In the genomic region with DNA sequence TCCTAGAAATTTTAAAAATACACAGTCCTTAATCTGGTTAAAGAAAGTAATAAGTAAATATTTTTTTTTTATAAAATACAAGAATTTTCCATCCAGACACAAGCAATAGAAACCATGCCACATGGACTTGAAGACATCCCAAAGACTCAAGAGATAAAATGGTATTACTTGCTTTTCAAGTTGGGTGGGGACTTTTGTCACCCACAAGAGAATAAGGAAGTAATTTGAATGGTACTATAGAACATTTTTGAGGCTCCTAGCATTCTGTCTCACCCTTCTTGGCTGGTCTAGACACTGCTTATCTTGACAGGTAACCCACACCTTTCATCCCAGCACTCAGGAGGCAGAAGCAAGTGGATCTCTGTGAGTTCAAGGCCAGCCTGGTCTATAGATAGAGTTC, we compare ENCODE assay signal across 22 mouse cellular contexts. TPM values are rescaled to one million over a fixed set of nuclear protein-coding genes. Genes with fewer than 3 reads are reported as not detected.
DNase-seq lines count a peak whose midpoint lies in the region; TF ChIP-seq lines count a peak whose summit lies in the region.
"Had no signal": no experiment of that assay in that cellular context is flagged by ENCODE, and none has a peak within 500 bp of the region (broad histone marks: within the 10 kb centered on the region; RNA-seq: fewer than 3 reads in every experiment).

No protein-coding gene starts in this region.

- no peak for TF ChIP-seq CTCF in MEL (IDR thresholded peaks at IDR 0.05 in 2 of 3, conservative IDR thresholded peaks at IDR 0.05 in 1 of 3; ENCODE audit: control insufficient read depth in 1 of 3, insufficient read depth in 1 of 3, low read depth in 2 of 3, low read length in 3 of 3, poor library complexity in 1 of 3, severe bottlenecking in 1 of 3)

- no peak overlapping the region for H3K9ac ChIP-seq in MEL (ENCODE audit: control insufficient read depth, low read depth, low read length, poor library complexity, severe bottlenecking)
- H3K9ac ChIP-seq: embryonic facial prominence, embryonic 13.5 days; embryonic facial prominence, embryonic 15.5 days; forebrain, embryonic 12.5 days had no signal

- TF ChIP-seq EP300 in MEL (IDR thresholded peaks at IDR 0.05; ENCODE audit: low read depth in 1 of 2, low read length in 2 of 2), result peak in 1 of 2 experiments; percentile 50; a peak in 1 of 4 replicates

- H3K4me3 ChIP-seq in MEL (ENCODE audit: control insufficient read depth in 1 of 2, insufficient read depth in 1 of 2, low read depth in 2 of 2, low read length in 2 of 2), result no peak overlapping the region
- H3K4me3 ChIP-seq: embryonic facial prominence, embryonic 13.5 days; embryonic facial prominence, embryonic 15.5 days; erythroblast, embryonic 14.5 days; forebrain, embryonic 10.5 days; forebrain, embryonic 12.5 days had no signal

- peaks cover 19 to 21% of the 10 kb centered on the region in 2 experiments for H3K4me1 ChIP-seq in MEL (ENCODE audit: control insufficient read depth in 1 of 2, insufficient read depth in 2 of 2, low read length in 2 of 2)
- H3K4me1 ChIP-seq: embryonic facial prominence, embryonic 13.5 days; embryonic facial prominence, embryonic 15.5 days; forebrain, embryonic 10.5 days; forebrain, embryonic 12.5 days had no signal

- no peak overlapping the region for H3K27ac ChIP-seq in MEL (ENCODE audit: control insufficient read depth, low read depth, low read length)
- H3K27ac ChIP-seq: embryonic facial prominence, embryonic 13.5 days; embryonic facial prominence, embryonic 15.5 days; forebrain, embryonic 10.5 days; forebrain, embryonic 12.5 days had no signal

- H3K79me2 ChIP-seq in MEL (ENCODE audit: control insufficient read depth, insufficient read depth, low read length, poor library complexity), result no peaks in the 10 kb centered on the region

- H3K9me3 ChIP-seq in MEL (replicated peaks; ENCODE audit: insufficient read depth, low read length), result no peaks in the 10 kb centered on the region
- H3K9me3 ChIP-seq: embryonic facial prominence, embryonic 13.5 days; embryonic facial prominence, embryonic 15.5 days; forebrain, embryonic 10.5 days; forebrain, embryonic 12.5 days; G1E had no signal

- peaks cover 0 to 26% of the 10 kb centered on the region in 2 experiments; a peak in 2 of 4 replicates for H3K36me3 ChIP-seq in MEL (ENCODE audit: control insufficient read depth in 1 of 2, insufficient read depth in 2 of 2, low read length in 2 of 2)
- no peaks in the 10 kb centered on the region for H3K36me3 ChIP-seq in splenic B cell, adult 2 months (ENCODE audit: control insufficient read depth, insufficient read depth, low read length, poor library complexity, severe bottlenecking)
- H3K36me3 ChIP-seq: embryonic facial prominence, embryonic 13.5 days; embryonic facial prominence, embryonic 15.5 days; forebrain, embryonic 10.5 days; forebrain, embryonic 12.5 days; G1E had no signal

- no peaks in the 10 kb centered on the region for H3K27me3 ChIP-seq in MEL (ENCODE audit: control insufficient read depth in 1 of 2, insufficient read depth in 2 of 2, low read length in 2 of 2)
- no peaks in the 10 kb centered on the region for H3K27me3 ChIP-seq in splenic B cell, adult 2 months (ENCODE audit: control insufficient read depth, insufficient read depth, low read length, poor library complexity, severe bottlenecking)
- H3K27me3 ChIP-seq: embryonic facial prominence, embryonic 13.5 days; embryonic facial prominence, embryonic 15.5 days; forebrain, embryonic 12.5 days; Patski had no signal

- peak; percentile 51 for DNase-seq in heart, adult 11 months
- DNase-seq in heart, postnatal 25 days (ENCODE audit: low spot score), result no peak
- peak; percentile 81 for DNase-seq in MEL (ENCODE audit: low read depth, low spot score)
- peak; percentile 14 for DNase-seq in splenic B cell, adult 2 months (ENCODE audit: low read depth, low spot score)
- DNase-seq in adrenal gland, adult 2 months, result no peak
- no peak for DNase-seq in urinary bladder, postnatal 14 days (ENCODE audit: low spot score)
- DNase-seq: adrenal gland, postnatal 10 days; adrenal gland, postnatal 25 days; cerebellum, adult 11 months; cerebellum, adult 18-20 months; cerebellum, adult 8-10 months; cerebellum, adult 9-11 months; cerebellum, postnatal 14 days; cerebellum, postnatal 36 days; embryo, embryonic 11 days had no signal

- no peak for TF ChIP-seq POLR2A in MEL (IDR thresholded peaks at IDR 0.05; ENCODE audit: control insufficient read depth in 1 of 2, insufficient read depth in 1 of 2, low read depth in 1 of 2, low read length in 2 of 2, poor library complexity in 1 of 2)

- no peak for TF ChIP-seq RAD21 in MEL (IDR thresholded peaks at IDR 0.05; ENCODE audit: low read depth, low read length)

- intact Hi-C loops in heart, postnatal 25 days (cut with DNase I), result no loop called here

TF ChIP-seq in MEL, 35 proteins besides CTCF, POLR2A, EP300 and RAD21:
- TF ChIP-seq ZMIZ1 (IDR thresholded peaks at IDR 0.05; ENCODE audit: low read depth, low read length), result no peak
- TF ChIP-seq MYC (IDR thresholded peaks at IDR 0.05; ENCODE audit: low read depth, low read length), result peak; percentile 75; the same call in 1 of the 2 replicates
- 0 out of 2 replicates have a peak, but pooled peaks have one; percentile 13 for TF ChIP-seq RCOR1 (IDR thresholded peaks at IDR 0.05; ENCODE audit: low read depth, low read length)
- TF ChIP-seq CHD2 (IDR thresholded peaks at IDR 0.05; ENCODE audit: low read length), result no peak
- TF ChIP-seq TBP (IDR thresholded peaks at IDR 0.05; ENCODE audit: low read depth, low read length), result no peak
- TF ChIP-seq MYB (IDR thresholded peaks at IDR 0.05; ENCODE audit: low read depth, low read length), result no peak
- TF ChIP-seq ZKSCAN1 (IDR thresholded peaks at IDR 0.05; ENCODE audit: low read depth, low read length), result no peak
- no peak for TF ChIP-seq E2F4 (IDR thresholded peaks at IDR 0.05; ENCODE audit: borderline replicate concordance, low read depth, low read length)
- peak; percentile 66; the same call in 1 of the 2 replicates for TF ChIP-seq ELF1 (IDR thresholded peaks at IDR 0.05; ENCODE audit: low read depth, low read length)
- no peak for TF ChIP-seq MAZ (IDR thresholded peaks at IDR 0.05; ENCODE audit: low read depth, low read length)
- no peak for TF ChIP-seq MAX (IDR thresholded peaks at IDR 0.05; ENCODE audit: low read length)
- TF ChIP-seq MXI1 (IDR thresholded peaks at IDR 0.05; ENCODE audit: low read depth, low read length), result peak; percentile 23; the same call in 1 of the 2 replicates

RNA-seq across cellular contexts. Expression of gene Grk5, which starts 20.8 kb away (rescaled TPM):
- 10 to 100 TPM; 20.6 to 25.6 TPM for total RNA-seq in heart, postnatal 25 days (2021)
- 3.3 and 4.2 TPM in 2 replicates for total RNA-seq in MEL (2012; rRNA removed)
- polyA plus RNA-seq in MEL (2012; ENCODE audit: insufficient read depth in 1 of 2, insufficient read length in 2 of 2, low read depth in 1 of 2, low replicate concordance in 2 of 2, missing spikeins in 1 of 2), result 1 to 10 TPM in 1 of 2 experiments, not detected in 1; 8.1 TPM
- 10 to 100 TPM; 16.6 to 36.3 TPM for total RNA-seq in adrenal gland, adult 2 months (2021)
- 1.2 and 1.5 TPM in 2 replicates for polyA plus RNA-seq in adrenal gland, adult 2 months (2012; rRNA removed)

RNA-seq across cellular contexts. Expression of gene Prdx3, which starts 35.9 kb away (rescaled TPM):
- total RNA-seq in heart, postnatal 25 days (2021), result 100 to 1,000 TPM; 362 to 371 TPM
- total RNA-seq in MEL (2012; rRNA removed), result 267 and 271 TPM in 2 replicates
- polyA plus RNA-seq in MEL (2012; ENCODE audit: insufficient read depth in 1 of 2, insufficient read length in 2 of 2, low read depth in 1 of 2, low replicate concordance in 2 of 2, missing spikeins in 1 of 2), result 100 to 1,000 TPM in 1 of 2 experiments, not detected in 1; 332 TPM
- total RNA-seq in adrenal gland, adult 2 months (2021), result 100 to 1,000 TPM; 730 to 855 TPM
- 540 and 603 TPM in 2 replicates for polyA plus RNA-seq in adrenal gland, adult 2 months (2012; rRNA removed)

RNA-seq across cellular contexts. Expression of gene Sfxn4, which starts 49.0 kb away (rescaled TPM):
- 1 to 10 TPM; 6.5 to 7.7 TPM for total RNA-seq in heart, postnatal 25 days (2021)
- total RNA-seq in MEL (2012; rRNA removed), result 0.85 and 1.3 TPM in 2 replicates
- 1 to 10 TPM in 1 of 2 experiments, not detected in 1; 9.3 TPM for polyA plus RNA-seq in MEL (2012; ENCODE audit: insufficient read depth in 1 of 2, insufficient read length in 2 of 2, low read depth in 1 of 2, low replicate concordance in 2 of 2, missing spikeins in 1 of 2)
- 1 to 10 TPM; 4.9 to 6.1 TPM for total RNA-seq in adrenal gland, adult 2 months (2021)
- polyA plus RNA-seq in adrenal gland, adult 2 months (2012; rRNA removed), result 0.91 and 1.7 TPM in 2 replicates

Comparison
In these comparisons a context has a peak if more than half of its experiments do, and no peak if none do; other contexts are left out.
1. DNase-seq: peak in heart, adult 11 months (single experiment), MEL (single experiment) and splenic B cell, adult 2 months (single experiment); none in heart, postnatal 25 days (single experiment), adrenal gland, adult 2 months (single experiment) and urinary bladder, postnatal 14 days (single experiment).